Mouse (Mus musculus): Measurements from ENCODE around the gene Zfp14.

DNA sequence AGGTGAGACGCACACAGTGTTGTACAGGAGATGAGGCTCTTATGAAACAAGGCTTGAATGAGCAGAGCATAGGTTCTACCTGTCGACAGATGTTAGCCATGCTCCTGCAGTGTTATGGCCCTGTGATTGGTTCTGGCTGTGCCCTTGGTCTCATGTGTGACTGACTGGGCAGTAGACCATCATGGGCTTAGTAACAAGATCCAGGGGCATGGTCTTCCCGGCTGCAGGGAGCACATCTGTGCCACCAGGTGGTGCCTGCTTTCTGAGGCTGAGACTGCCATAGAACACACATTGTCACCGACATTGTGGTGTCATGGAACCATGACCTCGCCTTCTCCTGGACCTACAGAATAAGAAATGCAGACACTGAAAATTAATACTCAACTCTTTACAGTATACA, 25.8 kb downstream of the Zfp14 start:
- no peak for TF ChIP-seq CTCF (IDR thresholded peaks at IDR 0.05; ENCODE audit: control insufficient read depth, insufficient read depth, insufficient replicate concordance, low read depth, low read length)
- TF ChIP-seq POLR2A (IDR thresholded peaks at IDR 0.05; ENCODE audit: control insufficient read depth, low read depth, low read length), result no peak
